Mouse (Mus musculus) heart, adult 11 months (tissue): ENCODE data around the gene Mon1a.

Experiments
- DNase-seq: peaks from one replicate; pipeline ENCODE4 v3.0.0; 2022

The Mon1a gene

GRCm38 (mm10) chr9:107908410-107909158 is 20.6 kb downstream of the Mon1a start:
- peak; percentile 98 for DNase-seq

GRCm38 (mm10) chr9:107910025-107910769 is 22.2 kb downstream of the Mon1a start:
- no peak for DNase-seq

GRCm38 (mm10) chr9:107914764-107915420 is 26.9 kb downstream of the Mon1a start:
- DNase-seq: no peak

GRCm38 (mm10) chr9:107917895-107918608 is 30.1 kb downstream of the Mon1a start:
- no peak for DNase-seq

- no peak for DNase-seq
These were observed 30.9 kb downstream of the Mon1a start for GRCm38 (mm10) chr9:107918884-107919283.

GRCm38 (mm10) chr9:107919441-107919840 is 31.5 kb downstream of the Mon1a start:
- no peak for DNase-seq

- no peak for DNase-seq
These were observed 35.1 kb downstream of the Mon1a start for GRCm38 (mm10) chr9:107923021-107923420.

- DNase-seq: peak; percentile 98
These were observed 36.0 kb downstream of the Mon1a start for GRCm38 (mm10) chr9:107923956-107924355.

GRCm38 (mm10) chr9:107925251-107925650 is 37.3 kb downstream of the Mon1a start:
- no peak for DNase-seq

- peak; percentile 92 for DNase-seq
These were observed 39.0 kb downstream of the Mon1a start for GRCm38 (mm10) chr9:107926920-107927420.

- DNase-seq: no peak
These were observed 39.8 kb downstream of the Mon1a start for GRCm38 (mm10) chr9:107927749-107928148.

- DNase-seq: no peak
These were observed 40.2 kb downstream of the Mon1a start, which contains the start of gene Actl11 for GRCm38 (mm10) chr9:107928169-107928568. Gene Actl11 (plus strand): TSS chr9:107928469.

- no peak for DNase-seq
These were observed 44.3 kb downstream of the Mon1a start for GRCm38 (mm10) chr9:107932221-107932620.

GRCm38 (mm10) chr9:107934146-107934545 is 46.2 kb downstream of the Mon1a start:
- no peak for DNase-seq

GRCm38 (mm10) chr9:107935374-107935773 is 47.4 kb downstream of the Mon1a start, which contains the start of gene Camkv:
Gene Camkv (plus strand): TSS chr9:107935674.
- DNase-seq: no peak

- DNase-seq: no peak
These were observed 47.9 kb downstream of the Mon1a start for GRCm38 (mm10) chr9:107935790-107936214.

GRCm38 (mm10) chr9:107936215-107936822 is 48.4 kb downstream of the Mon1a start:
- DNase-seq: no peak

- DNase-seq: no peak
These were observed 48.9 kb downstream of the Mon1a start for GRCm38 (mm10) chr9:107936831-107937230.

GRCm38 (mm10) chr9:107947241-107948194 is 59.6 kb downstream of the Mon1a start:
- DNase-seq: no peak

GRCm38 (mm10) chr9:107949184-107949921 is 61.4 kb downstream of the Mon1a start:
- DNase-seq: no peak
